Mouse (Mus musculus) liver, embryonic 14.5 days (tissue): ENCODE data around the gene Phyhipl. TPM values are rescaled to one million over a fixed set of nuclear protein-coding genes. Genes with fewer than 3 reads are reported as not detected.

Experiments used
- ATAC-seq: fragments of 200-750 bp; cut with Nextera tagmentation; 2 replicates; pipeline ENCODE4 v1.8.0; 2017; ENCODE audit warnings: moderate number of reproducible peaks, mild to moderate bottlenecking, moderate library complexity; ENCODE audit not compliant: insufficient read depth
- DNase-seq, 3 experiments: peaks; one replicate each; pipeline ENCODE4 v3.0.0-alpha.2; 2012 to 2013; ENCODE audit warnings: low read depth in 3 of 3, low spot score in 3 of 3
- H3K27ac ChIP-seq: fragments of 300-500 bp; sonication (generic); 2 replicates; pipeline ENCODE4 v1.5.1; 2014; ENCODE audit warnings: moderate library complexity, mild to moderate bottlenecking, control low read depth, inconsistent platforms
- H3K27me3 ChIP-seq: fragments of 300-500 bp; sonication (generic); 2 replicates; pipeline ENCODE4 v1.6.1; 2014; ENCODE audit warnings: mild to moderate bottlenecking, low read length, moderate library complexity; ENCODE audit not compliant: control insufficient read depth, insufficient read depth
- H3K36me3 ChIP-seq: fragments of 300-500 bp; sonication (generic); replicated peaks from 2 replicates; pipeline ENCODE4 v1.6.1; 2014; ENCODE audit warnings: low read depth; ENCODE audit not compliant: control insufficient read depth, insufficient read depth
- H3K4me1 ChIP-seq, 2 experiments: fragments of 200-500 bp in 1 of 2; fragments of 300-500 bp in 1 of 2; sonication (generic) in 1 of 2; replicated peaks; 2 replicates each; pipeline ENCODE4 v1.6.1; 2012 to 2014; ENCODE audit warnings: antibody characterized with exemption in 1 of 2, inconsistent platforms in 1 of 2, low read length in 1 of 2; ENCODE audit not compliant: control insufficient read depth in 2 of 2, insufficient read depth in 2 of 2
- H3K4me2 ChIP-seq: fragments of 300-500 bp; sonication (generic); 2 replicates; pipeline ENCODE4 v1.6.1; 2014; ENCODE audit warnings: low read depth, mild to moderate bottlenecking, control low read depth, moderate library complexity
- H3K4me3 ChIP-seq, 2 experiments: fragments of 200-500 bp in 1 of 2; fragments of 300-500 bp in 1 of 2; sonication (generic) in 1 of 2; 2 replicates each; pipeline ENCODE4 v1.5.1; 2012 to 2014; ENCODE audit warnings: low read depth in 2 of 2, low read length in 2 of 2, mild to moderate bottlenecking in 2 of 2, control low read depth in 1 of 2, inconsistent platforms in 1 of 2, moderate library complexity in 1 of 2; ENCODE audit not compliant: insufficient read depth in 1 of 2
- H3K9ac ChIP-seq: fragments of 300-500 bp; sonication (generic); replicated peaks from 2 replicates; pipeline ENCODE4 v1.6.1; 2014; ENCODE audit warnings: mild to moderate bottlenecking, control low read depth, moderate library complexity
- H3K9me3 ChIP-seq: fragments of 300-500 bp; sonication (generic); 2 replicates; pipeline ENCODE4 v1.6.1; 2016; ENCODE audit warnings: low read length, mixed read lengths; ENCODE audit not compliant: control insufficient read depth
- CTCF ChIP-seq: IDR thresholded peaks from 2 replicates; pipeline ENCODE4 v1.5.1; 2016; ENCODE audit warnings: antibody characterized with exemption, low read depth, control low read depth
- EP300 ChIP-seq: IDR thresholded peaks from 2 replicates; pipeline ENCODE4 v1.6.1; 2016; ENCODE audit warnings: antibody characterized with exemption, low read depth
- WGBS: fragments of 180-500 bp; shearing (Covaris S2); extraction: QIAGEN DNeasy Blood & Tissue Kit; methylation state at CpG from one replicate; pipeline ENCODE4 v1.1.7; 2014; ENCODE audit not compliant: insufficient replicate concordance; 5-methylcytosine and 5-hydroxymethylcytosine counted together
- polyA plus RNA-seq, 2 experiments: library from polyadenylated mRNA; depleted of rRNA in 1 of 2; stranded (reverse) in 1 of 2; unstranded in 1 of 2; fragments of >200 nt; fragmentation: Nextera tagmentation in 1 of 2; extraction: Ambion mirVana in 1 of 2; gene quantifications; 2 replicates each; pipeline versions ENCODE4 v1.2.1 to v1.2.3; 2012 to 2014

Gene Phyhipl
- polyA plus RNA-seq, 2 experiments, result 0.01 to 0.08 TPM

GRCm38 (mm10) chr10:70586876-70587405, 68.8 kb downstream of the Phyhipl start:
- no peak for ATAC-seq
- Histone ChIP-seq H3K9ac (no peak overlapping the region), H3K4me1 (no peaks in the 10 kb centered on the region), H3K36me3 (no peaks in the 10 kb centered on the region), H3K4me3 (no peak overlapping the region), H3K4me2 (no peak overlapping the region), H3K27ac (no peak overlapping the region), H3K9me3 (no peaks in the 10 kb centered on the region), H3K27me3 (no peaks in the 10 kb centered on the region)
- TF ChIP-seq CTCF (no peak), EP300 (no peak)
- 52% methylated on average over 3 of the region's 3 CpGs for whole genome bisulfite sequencing
- DNase-seq, result no peak

- H3K27ac ChIP-seq, result no peak overlapping the region
- H3K9me3 ChIP-seq, result no peaks in the 10 kb centered on the region
- no peak for TF ChIP-seq EP300
- TF ChIP-seq CTCF, result no peak
- 55% methylated on average over 1 of the region's 1 CpGs for WGBS
- no peaks in the 10 kb centered on the region for H3K4me1 ChIP-seq
- H3K9ac ChIP-seq, result no peak overlapping the region
- no peak overlapping the region for H3K4me2 ChIP-seq
- H3K36me3 ChIP-seq, result no peaks in the 10 kb centered on the region
- no peak for ATAC-seq
- no peak overlapping the region for H3K4me3 ChIP-seq
- DNase-seq, result no peak
- H3K27me3 ChIP-seq, result no peaks in the 10 kb centered on the region
Observed at GRCm38 (mm10) chr10:70584171-70584570, 71.6 kb downstream of the Phyhipl start.

GRCm38 (mm10) chr10:70581556-70582211, 74.1 kb downstream of the Phyhipl start:
- no peaks in the 10 kb centered on the region for H3K9me3 ChIP-seq
- ATAC-seq, result no peak

GRCm38 (mm10) chr10:70563636-70564035, 92.1 kb downstream of the Phyhipl start:
- ATAC-seq, result no peak
- peak; percentile 53 for TF ChIP-seq CTCF
- TF ChIP-seq EP300, result no peak
- H3K27ac ChIP-seq, result no peak overlapping the region
- no peaks in the 10 kb centered on the region for H3K27me3 ChIP-seq
- WGBS, result 16% methylated on average over 3 of the region's 3 CpGs
- no peak for DNase-seq
- no peaks in the 10 kb centered on the region for H3K36me3 ChIP-seq
- no peak overlapping the region for H3K9ac ChIP-seq
- no peaks in the 10 kb centered on the region for H3K4me1 ChIP-seq
- no peak overlapping the region for H3K4me3 ChIP-seq
- H3K4me2 ChIP-seq, result no peak overlapping the region
- H3K9me3 ChIP-seq, result no peaks in the 10 kb centered on the region

More at GRCm38 (mm10) chr10:70581556-70582211, 74.1 kb downstream of the Phyhipl start:
- no peak overlapping the region for H3K9ac ChIP-seq
- H3K36me3 ChIP-seq, result no peaks in the 10 kb centered on the region
- H3K4me3 ChIP-seq, result no peak overlapping the region
- WGBS, result 40% methylated on average over 7 of the region's 7 CpGs
- H3K4me1 ChIP-seq, result no peaks in the 10 kb centered on the region
- no peaks in the 10 kb centered on the region for H3K27me3 ChIP-seq
- H3K4me2 ChIP-seq, result no peak overlapping the region
- H3K27ac ChIP-seq, result no peak overlapping the region
- no peak for DNase-seq
- TF ChIP-seq EP300, result no peak
- TF ChIP-seq CTCF, result no peak

GRCm38 (mm10) chr10:70552531-70552930, 103.2 kb downstream of the Phyhipl start:
- 61% methylated on average over 3 of the region's 3 CpGs for WGBS
- no peak overlapping the region for H3K4me3 ChIP-seq
- ATAC-seq, result no peak
- H3K9ac ChIP-seq, result no peak overlapping the region
- no peak overlapping the region for H3K4me2 ChIP-seq
- H3K36me3 ChIP-seq, result no peaks in the 10 kb centered on the region
- no peaks in the 10 kb centered on the region for H3K27me3 ChIP-seq
- no peaks in the 10 kb centered on the region for H3K4me1 ChIP-seq
- H3K9me3 ChIP-seq, result no peaks in the 10 kb centered on the region
- TF ChIP-seq EP300, result no peak
- no peak for TF ChIP-seq CTCF
- DNase-seq, result no peak
- H3K27ac ChIP-seq, result no peak overlapping the region
